Mouse (Mus musculus): ENCODE measurements around the gene B4gat1.

DNA sequence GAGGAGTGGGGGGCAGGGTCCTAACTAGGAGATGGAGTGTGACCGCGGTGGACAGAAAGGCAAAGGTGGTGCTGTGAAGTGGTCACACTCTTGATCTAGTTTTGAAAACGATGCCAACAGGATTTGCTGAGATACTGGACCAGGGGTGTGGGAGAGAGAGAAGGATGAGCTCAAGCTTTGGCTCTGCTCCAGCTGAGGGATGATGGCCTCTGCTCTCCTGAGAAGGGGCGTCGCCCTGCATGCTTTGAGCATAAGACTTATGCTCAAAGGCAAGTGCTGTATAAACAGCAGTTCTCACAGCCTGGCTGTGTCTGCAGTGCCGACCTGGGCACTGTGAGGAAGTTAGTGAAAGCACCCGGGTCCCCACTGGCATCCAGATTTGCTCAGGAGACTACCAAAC is 26.5 kb downstream of the B4gat1 start:
- no peak for TF ChIP-seq CTCF (IDR thresholded peaks at IDR 0.05; ENCODE audit: low read depth)
- TF ChIP-seq EP300 (IDR thresholded peaks at IDR 0.05; ENCODE audit: low read depth) = no peak

Data from liver, embryonic 14.5 days (tissue).